Mouse (Mus musculus) cerebellum, adult 11 months (tissue): ENCODE results near the gene Cdh12.

ENCODE experiments used
- DNase-seq: peaks from one replicate; pipeline ENCODE4 v3.0.0; 2022

Cdh12 gene

DNA sequence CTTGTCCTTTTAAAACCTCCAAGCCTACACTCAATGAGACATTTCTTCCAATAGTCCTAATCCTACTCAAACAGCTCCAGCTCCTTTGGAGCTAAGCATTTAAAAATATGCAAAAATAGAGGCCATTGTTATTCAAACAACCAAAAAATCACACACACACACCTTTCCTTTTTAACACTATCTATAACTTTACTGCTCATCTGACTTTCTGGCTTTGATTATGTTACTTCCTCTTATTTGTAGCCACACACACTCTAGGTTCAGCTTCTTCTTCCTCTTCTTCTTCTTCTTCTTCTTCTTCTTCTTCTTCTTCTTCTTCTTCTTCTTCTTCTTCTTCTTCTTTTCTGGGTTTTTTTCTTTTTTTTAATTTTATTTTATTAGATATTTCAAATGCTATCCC lies 323.2 kb downstream of the Cdh12 start:
- DNase-seq: no peak

DNA sequence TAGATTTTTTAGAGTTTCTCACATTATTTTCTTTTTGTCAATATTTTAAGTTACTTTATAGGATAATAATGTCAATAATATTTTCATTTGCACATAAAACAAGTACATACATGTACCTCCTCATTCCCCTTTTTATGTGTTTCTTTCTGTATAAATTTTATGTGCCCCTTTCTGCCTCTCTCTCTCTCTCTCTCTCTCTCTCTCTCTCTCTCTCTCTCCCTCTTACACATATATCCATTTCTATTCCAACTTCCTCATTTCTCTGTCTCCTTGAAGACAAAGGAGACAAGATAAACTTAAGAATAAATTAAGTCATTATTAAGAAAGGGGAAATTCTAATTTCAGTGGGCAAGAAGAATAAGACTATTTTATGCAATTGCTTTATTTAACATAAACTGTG lies 324.4 kb downstream of the Cdh12 start:
- no peak for DNase-seq

- no peak for DNase-seq
Measured at GRCm38 (mm10) chr15:20796999-20797398, 347.9 kb downstream of the Cdh12 start.

- DNase-seq: no peak
Measured at GRCm38 (mm10) chr15:20798541-20798940, 349.5 kb downstream of the Cdh12 start.

- no peak for DNase-seq
Measured at GRCm38 (mm10) chr15:20835887-20836286, 386.8 kb downstream of the Cdh12 start.

- DNase-seq: no peak
Measured at GRCm38 (mm10) chr15:20836991-20837390, 387.9 kb downstream of the Cdh12 start.

DNA sequence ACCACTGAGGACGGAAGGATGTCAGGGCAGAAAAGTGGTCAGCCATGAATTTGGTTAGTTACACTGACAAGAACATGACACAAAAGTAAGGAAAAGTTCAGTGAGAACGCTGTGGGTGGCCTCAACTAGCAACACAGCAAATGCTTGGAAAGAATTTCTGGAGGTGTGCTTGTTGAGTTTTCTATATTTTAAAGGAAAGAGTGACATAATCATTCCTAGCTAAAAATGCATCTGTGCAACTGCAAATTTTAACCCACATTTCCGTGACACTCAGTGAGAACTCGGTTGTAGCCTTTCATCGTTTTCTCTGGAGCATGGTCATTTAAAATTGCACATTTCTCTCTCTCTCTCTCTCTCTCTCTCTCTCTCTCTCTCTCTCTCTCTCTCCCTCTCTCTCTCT lies 392.4 kb downstream of the Cdh12 start:
- no peak for DNase-seq

DNA sequence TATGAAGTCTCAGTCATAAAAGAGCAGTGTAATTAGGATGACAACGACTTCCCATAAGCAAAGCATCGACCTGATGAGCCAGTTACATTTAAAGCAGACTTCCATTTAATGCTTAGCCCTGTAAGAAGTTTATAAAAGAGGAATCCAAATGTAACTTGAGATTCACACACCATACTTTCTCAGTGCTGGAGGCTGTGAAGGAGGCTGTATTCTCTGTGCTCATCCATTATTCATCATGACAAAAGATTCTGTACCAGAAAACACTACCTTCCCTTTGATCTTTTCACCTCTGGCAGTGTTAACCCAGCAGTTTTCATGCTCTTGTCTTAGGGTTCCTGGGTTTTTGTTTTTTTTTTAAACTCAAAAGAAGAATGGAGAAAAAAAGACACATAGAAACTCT lies 414.0 kb downstream of the Cdh12 start:
- DNase-seq: no peak

- DNase-seq: no peak
Measured at GRCm38 (mm10) chr15:20872518-20872917, 423.5 kb downstream of the Cdh12 start.

DNA sequence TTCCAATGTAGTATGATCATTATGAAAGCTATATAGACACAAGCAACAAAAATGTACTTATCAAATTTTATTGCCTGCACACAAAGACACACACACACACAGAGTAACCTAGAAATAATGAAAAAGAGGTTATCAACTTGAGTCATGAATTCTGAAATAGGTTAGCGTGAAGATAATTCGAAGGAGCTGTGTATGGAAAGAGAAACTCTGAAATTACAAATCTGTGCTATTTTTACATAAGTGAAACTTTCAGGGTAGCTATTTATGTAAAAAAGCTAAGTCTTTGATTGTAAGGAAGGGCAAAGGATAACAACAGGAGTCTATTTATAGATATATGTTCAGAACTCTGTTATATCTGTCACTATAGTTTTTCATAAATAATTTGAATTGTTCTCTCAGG lies 427.9 kb downstream of the Cdh12 start:
- DNase-seq: no peak

- DNase-seq: no peak
Measured at GRCm38 (mm10) chr15:20893471-20893870, 444.4 kb downstream of the Cdh12 start.

- no peak for DNase-seq
Measured at GRCm38 (mm10) chr15:20902568-20902967, 453.5 kb downstream of the Cdh12 start.

- DNase-seq: no peak
Measured at GRCm38 (mm10) chr15:20928221-20928620, 479.2 kb downstream of the Cdh12 start.

- DNase-seq: no peak
Measured at GRCm38 (mm10) chr15:20944000-20944399, 494.9 kb downstream of the Cdh12 start.

DNA sequence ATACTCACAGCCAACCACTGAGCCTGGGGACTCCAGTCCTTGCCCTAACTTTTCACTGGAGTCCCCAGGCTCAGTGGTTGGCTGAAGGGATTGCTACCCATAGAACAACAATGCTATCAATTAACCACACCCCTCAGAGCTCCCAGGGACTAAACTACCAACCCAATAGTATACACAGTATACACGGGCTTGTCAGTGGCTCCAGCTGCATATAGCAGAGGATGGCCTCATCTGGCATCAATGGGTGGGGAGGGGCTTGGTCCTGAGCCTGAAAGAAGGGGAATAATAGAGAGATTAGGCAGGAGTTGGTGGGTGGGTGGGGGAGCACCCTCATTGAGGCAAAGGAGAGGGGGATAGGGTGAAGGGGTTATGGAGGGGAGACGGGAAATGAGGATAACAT lies 518.4 kb downstream of the Cdh12 start:
- DNase-seq: no peak

DNA sequence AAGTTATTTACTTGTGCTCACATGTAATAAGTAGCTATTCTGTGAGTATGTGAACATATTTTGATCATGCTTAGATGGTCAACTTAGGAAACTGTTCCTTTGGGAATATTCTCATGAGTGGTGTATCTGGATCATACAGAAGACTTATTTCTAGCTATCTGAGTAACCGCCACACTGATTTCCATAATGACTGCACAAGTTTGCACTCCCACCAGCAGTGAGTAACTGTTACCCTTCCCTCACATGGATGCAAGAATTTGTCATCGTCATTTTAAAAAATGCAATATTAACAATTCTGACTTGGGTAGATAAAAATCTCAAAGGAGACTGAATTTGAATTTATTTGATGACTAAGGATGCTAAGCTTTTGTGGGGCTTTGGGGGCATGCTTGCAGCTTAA lies 522.0 kb downstream of the Cdh12 start:
- DNase-seq: no peak

DNA sequence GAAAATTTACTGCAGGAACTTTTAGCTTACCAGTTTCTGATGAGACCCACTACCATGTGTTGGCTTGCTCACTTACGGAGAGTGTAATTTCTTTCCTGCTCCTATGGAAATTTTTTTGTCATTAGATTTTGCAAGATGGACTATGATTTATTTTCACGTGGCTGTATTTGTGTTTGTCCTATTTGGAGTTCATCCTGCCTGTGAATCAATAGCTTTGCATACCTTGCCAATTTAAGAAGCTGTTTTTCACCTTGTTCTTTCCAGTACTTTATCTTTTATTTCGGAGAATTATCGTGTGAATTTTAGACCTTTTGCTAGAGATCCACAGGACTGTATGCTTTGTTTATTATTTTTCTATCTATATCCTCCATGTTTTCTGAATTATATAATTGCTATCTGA lies 551.5 kb downstream of the Cdh12 start:
- DNase-seq: no peak

- DNase-seq: no peak
Measured at GRCm38 (mm10) chr15:21007931-21008330, 558.9 kb downstream of the Cdh12 start.

GRCm38 (mm10) chr15:21008487-21008886 lies 559.4 kb downstream of the Cdh12 start:
- no peak for DNase-seq

DNA sequence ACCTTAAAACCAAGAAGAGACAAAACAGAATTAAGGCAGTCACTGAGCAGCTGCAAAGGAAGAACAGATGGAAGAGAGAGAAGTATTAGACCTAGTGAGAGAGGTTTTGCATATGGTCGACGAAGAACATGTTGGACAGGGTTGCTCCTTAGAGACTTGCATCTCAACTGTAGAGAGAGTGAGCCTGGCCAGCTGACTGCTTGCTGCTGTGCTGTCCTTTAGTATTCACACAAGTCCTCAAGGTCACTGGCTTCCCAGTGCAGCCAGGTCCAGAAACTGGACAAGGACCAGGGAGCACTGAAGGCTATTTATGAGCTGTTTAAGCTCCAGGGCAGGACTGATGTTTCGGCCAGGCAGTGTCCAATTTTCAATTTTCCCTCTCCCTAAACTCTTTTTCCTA lies 559.9 kb downstream of the Cdh12 start:
- DNase-seq: no peak

DNA sequence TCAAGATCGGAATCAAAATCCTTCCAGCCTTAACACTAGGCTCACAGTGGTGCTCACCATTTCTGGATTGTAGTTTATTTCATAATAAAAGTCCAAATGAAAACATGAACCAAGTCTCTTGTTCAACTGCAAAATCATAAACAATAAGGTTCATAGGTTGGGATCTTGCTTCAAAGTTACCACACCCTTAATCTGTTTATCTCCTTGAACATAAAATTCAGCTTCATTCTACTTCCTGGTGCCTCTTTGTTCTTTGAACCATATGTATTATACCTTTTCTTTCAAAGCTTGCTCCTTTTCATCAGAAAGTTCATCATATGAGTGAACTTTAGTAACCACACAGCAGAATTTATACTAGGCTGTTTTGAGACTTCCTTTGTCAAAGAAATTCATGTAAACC lies 614.6 kb downstream of the Cdh12 start:
- DNase-seq: no peak

DNA sequence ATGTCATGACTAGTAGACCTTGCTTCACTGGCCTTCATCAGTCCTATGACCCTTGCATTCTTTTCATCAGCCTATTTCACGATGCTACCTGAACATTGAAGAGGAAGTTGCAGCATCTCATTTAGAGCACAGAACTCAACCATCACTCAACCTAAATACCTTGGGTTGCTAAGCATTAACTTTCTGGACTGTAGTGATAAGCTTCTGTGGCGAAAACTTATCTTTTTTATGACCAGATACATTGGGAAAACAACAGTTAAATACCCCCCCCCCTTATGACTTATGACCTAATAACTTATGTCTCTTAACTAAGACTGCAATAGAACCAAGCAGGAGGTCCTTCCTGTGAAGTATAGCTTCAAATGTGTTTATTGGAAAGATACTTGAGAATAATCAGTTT lies 620.2 kb downstream of the Cdh12 start:
- DNase-seq: no peak

DNA sequence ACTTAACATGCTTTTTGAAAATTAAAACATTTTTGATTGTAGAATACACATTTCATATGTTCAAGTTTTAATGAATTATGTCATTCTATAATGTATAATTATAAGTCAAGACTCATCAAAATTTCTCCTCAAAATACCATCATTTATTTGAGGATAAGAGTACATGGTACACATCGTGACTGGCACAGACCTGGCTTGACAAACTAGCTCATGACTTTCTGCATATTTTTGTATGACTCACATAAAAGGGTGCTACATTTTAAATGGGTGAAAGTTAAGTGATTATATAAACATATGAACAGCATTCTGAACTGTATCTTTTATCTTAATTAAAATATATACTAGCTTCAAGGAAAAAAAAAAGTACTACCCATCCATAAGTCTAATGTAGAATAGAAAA lies 643.8 kb downstream of the Cdh12 start:
- DNase-seq: no peak

DNA sequence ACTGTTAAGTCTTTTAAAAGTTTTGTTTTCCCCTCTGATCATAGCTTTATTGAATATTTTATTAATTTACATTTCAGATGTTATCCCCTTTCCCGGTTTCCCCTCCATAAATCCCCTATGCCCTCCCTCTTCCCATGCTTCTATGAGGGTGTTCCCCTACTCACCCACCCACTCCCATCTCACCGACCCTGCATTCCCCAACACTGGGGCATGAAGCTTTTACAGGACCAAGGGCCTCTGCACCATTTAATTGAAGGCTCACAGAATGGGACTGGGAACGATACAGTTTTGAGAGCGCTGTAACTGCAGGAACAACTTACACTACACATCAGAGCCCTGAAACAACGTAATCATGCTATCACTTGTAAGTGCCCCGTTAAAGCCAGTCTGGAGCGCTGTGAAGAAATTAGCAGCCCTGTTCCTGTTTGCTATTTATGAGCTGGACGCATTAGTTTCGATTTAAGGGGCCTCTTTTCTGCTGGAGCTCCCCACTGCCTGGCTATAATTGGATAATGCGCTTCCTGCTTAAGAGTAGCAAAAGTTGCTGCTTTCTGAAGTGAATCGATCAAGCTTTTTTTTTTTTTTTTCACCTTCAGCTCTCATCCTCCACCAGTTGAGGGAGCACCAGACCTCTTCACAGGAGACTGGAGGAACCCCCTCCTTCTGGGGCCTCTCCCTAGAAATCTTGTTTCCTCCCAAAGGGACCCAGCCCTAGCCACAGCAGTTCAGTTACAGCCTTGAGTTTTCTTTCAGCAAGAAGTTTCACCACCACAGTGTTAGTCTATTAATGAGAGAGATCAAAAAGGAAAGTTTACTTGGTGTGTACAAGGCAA lies 660.2 kb downstream of the Cdh12 start:
- DNase-seq: no peak

DNA sequence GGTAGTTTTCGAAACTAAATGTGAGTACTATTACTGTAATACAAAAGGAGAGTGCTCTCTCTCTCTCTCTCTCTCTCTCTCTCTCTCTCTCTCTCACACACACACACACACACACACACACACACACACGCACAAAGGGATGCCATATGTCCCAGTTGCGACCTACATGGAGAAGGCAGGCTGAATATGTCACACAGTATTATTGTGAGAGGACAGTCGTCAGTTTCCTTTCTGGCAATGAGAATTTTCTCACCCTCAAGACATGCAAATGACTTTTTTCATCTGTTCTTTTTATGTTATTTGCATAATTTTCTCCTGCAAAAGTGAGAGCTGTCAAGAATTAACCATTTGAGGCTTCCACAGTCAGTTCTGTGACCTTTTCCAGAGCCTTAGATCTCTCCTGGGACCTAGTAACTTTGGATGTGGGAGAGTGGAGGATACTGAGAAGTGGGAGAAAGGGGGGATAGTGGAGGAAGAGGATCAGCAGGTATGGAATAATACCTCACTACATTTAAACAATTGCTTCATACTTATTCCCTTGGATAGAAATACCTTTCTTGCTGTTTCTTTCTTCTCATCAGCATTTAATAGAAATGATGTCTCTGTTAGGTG lies 660.9 kb downstream of the Cdh12 start:
- no peak for DNase-seq
